Mouse (Mus musculus) intestine, embryonic 16.5 days (tissue): ENCODE measurements at regions not wholly inside any gene's neighbourhood (a gene's known extent, or its start where the extent isn't known, plus 50 kb on each side); places are given as distances from the start of the nearest gene placed in this dataset. TPM values are rescaled to one million over a fixed set of nuclear protein-coding genes. Genes with fewer than 3 reads are reported as not detected.

Experiments
- ATAC-seq: fragments of 200-750 bp; cut with Nextera tagmentation; 2 replicates; pipeline ENCODE4 v1.8.0; 2017; ENCODE audit warnings: moderate TSS enrichment, moderate library complexity
- H3K27ac ChIP-seq: fragments of 300-500 bp; sonication (generic); 2 replicates; pipeline ENCODE4 v1.5.1; 2014; ENCODE audit warnings: mild to moderate bottlenecking, low read length
- H3K27me3 ChIP-seq: fragments of 300-500 bp; sonication (generic); replicated peaks from 2 replicates; pipeline ENCODE4 v1.6.1; 2014; ENCODE audit warnings: low read length, control low read depth, mixed read lengths; ENCODE audit not compliant: control insufficient read depth, insufficient read depth
- H3K36me3 ChIP-seq: fragments of 300-500 bp; sonication (generic); 2 replicates; pipeline ENCODE4 v1.6.1; 2014; ENCODE audit warnings: low read length, control low read depth; ENCODE audit not compliant: control insufficient read depth, insufficient read depth
- H3K4me1 ChIP-seq: fragments of 300-500 bp; sonication (generic); 2 replicates; pipeline ENCODE4 v1.6.1; 2014; ENCODE audit warnings: low read length, control low read depth, mixed read lengths; ENCODE audit not compliant: control insufficient read depth, insufficient read depth
- H3K4me2 ChIP-seq: fragments of 300-500 bp; sonication (generic); 2 replicates; pipeline ENCODE4 v1.6.1; 2014; ENCODE audit warnings: low read depth, low read length, control low read depth
- H3K4me3 ChIP-seq: fragments of 300-500 bp; sonication (generic); 2 replicates; pipeline ENCODE4 v1.5.1; 2014; ENCODE audit warnings: mild to moderate bottlenecking, low read length
- H3K9ac ChIP-seq: fragments of 300-500 bp; sonication (generic); 2 replicates; pipeline ENCODE4 v1.6.1; 2014; ENCODE audit warnings: low read depth, low read length
- H3K9me3 ChIP-seq: fragments of 300-500 bp; sonication (generic); 2 replicates; pipeline ENCODE4 v1.6.1; 2016; ENCODE audit warnings: low read length, control low read depth; ENCODE audit not compliant: control insufficient read depth
- WGBS: fragments of 180-500 bp; shearing (Covaris S2); extraction: QIAGEN DNeasy Blood & Tissue Kit; methylation state at CpG from one replicate; pipeline ENCODE4 v1.1.7; 2014; 5-methylcytosine and 5-hydroxymethylcytosine counted together
- microRNA-seq: library from miRNA; unstranded; fragments of <30 nt; microRNA quantifications from one replicate; pipeline ENCODE4, GENCODE M21; 2016

DNA sequence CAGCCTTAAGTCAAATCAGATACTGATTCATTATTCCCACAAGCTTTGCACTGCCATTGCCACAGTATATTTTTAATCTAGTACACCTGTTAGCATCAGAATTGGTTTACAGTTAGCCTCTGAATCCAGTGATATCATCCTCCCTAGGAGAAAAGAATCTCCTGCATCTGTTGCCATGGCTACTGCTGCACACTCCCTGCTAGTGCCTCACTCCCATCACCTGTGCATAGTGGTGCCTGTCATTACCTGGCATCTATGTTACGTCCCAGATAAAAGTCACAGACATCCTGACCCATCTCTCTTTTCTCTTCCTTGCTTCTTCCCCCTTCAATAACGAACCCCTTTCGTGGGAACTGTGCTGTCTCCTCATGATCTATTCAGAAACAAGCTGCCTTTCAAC lies 256.4 kb upstream of the Slitrk5 start:
- WGBS: 84% methylated on average over 3 of the region's 3 CpGs
- no peak for ATAC-seq
- Histone ChIP-seq H3K4me3 (no peak overlapping the region), H3K4me2 (no peak overlapping the region), H3K9me3 (no peaks in the 10 kb centered on the region), H3K27me3 (no peaks in the 10 kb centered on the region), H3K9ac (no peak overlapping the region), H3K27ac (no peak overlapping the region), H3K4me1 (no peaks in the 10 kb centered on the region), H3K36me3 (no peaks in the 10 kb centered on the region)

GRCm38 (mm10) chr14:111429101-111429857 lies 245.6 kb upstream of the Slitrk5 start:
- Histone ChIP-seq H3K4me1 (no peaks in the 10 kb centered on the region), H3K27ac (no peak overlapping the region), H3K27me3 (no peaks in the 10 kb centered on the region), H3K4me3 (no peak overlapping the region), H3K9ac (no peak overlapping the region), H3K4me2 (no peak overlapping the region), H3K9me3 (no peaks in the 10 kb centered on the region), H3K36me3 (no peaks in the 10 kb centered on the region)
- WGBS: 91% methylated on average over 2 of the region's 2 CpGs
- no peak for ATAC-seq

Small RNA genes in the stretch of these regions (microRNA-seq; reads per million reads assigned to microRNA genes)
- gene Gm22802: not detected
